Mouse (Mus musculus) kidney, postnatal 25 days (tissue): ENCODE measurements around the gene Ube2n.

Experiments
- DNase-seq, 2 experiments: peaks; one replicate each; pipeline ENCODE4 v3.0.0; 2021; ENCODE audit warnings: mixed read lengths in 2 of 2

Gene Ube2n

GRCm38 (mm10) chr10:95514656-95515292 lies at the start of gene Ube2n:
TSS of gene Ube2n (plus strand) at chr10:95515145.
- DNase-seq = peak; percentile 97 to 99

GRCm38 (mm10) chr10:95465485-95465896 lies 49.5 kb upstream of the Ube2n start:
- DNase-seq = no peak

GRCm38 (mm10) chr10:95468894-95469293 lies 46.1 kb upstream of the Ube2n start:
- DNase-seq = no peak

GRCm38 (mm10) chr10:95471186-95471585 lies 43.8 kb upstream of the Ube2n start:
- no peak for DNase-seq

- no peak for DNase-seq
Observed at GRCm38 (mm10) chr10:95471889-95472547, 42.9 kb upstream of the Ube2n start.

- peak; percentile 79 to 84 for DNase-seq
Observed at GRCm38 (mm10) chr10:95475923-95476322, 39.0 kb upstream of the Ube2n start.

GRCm38 (mm10) chr10:95477516-95477915 lies 37.4 kb upstream of the Ube2n start:
- no peak for DNase-seq

- peak; percentile 66 to 74 for DNase-seq
Observed at GRCm38 (mm10) chr10:95489653-95490052, 25.3 kb upstream of the Ube2n start.

- no peak for DNase-seq
Observed at GRCm38 (mm10) chr10:95494268-95494667, 20.7 kb upstream of the Ube2n start.

- DNase-seq = no peak
Observed at GRCm38 (mm10) chr10:95501033-95501432, 13.9 kb upstream of the Ube2n start.

GRCm38 (mm10) chr10:95501463-95502081 lies 13.4 kb upstream of the Ube2n start, which contains the start of gene Mrpl42:
TSS of gene Mrpl42 (minus strand) at chr10:95501940.
- peak; percentile 94 for DNase-seq

GRCm38 (mm10) chr10:95503443-95504235 lies 11.3 kb upstream of the Ube2n start:
- no peak for DNase-seq

- peak; percentile 39 to 45 for DNase-seq
Observed at GRCm38 (mm10) chr10:95504341-95504740, 10.6 kb upstream of the Ube2n start.

- DNase-seq = no peak
Observed at GRCm38 (mm10) chr10:95508126-95508525, 6.8 kb upstream of the Ube2n start.

- no peak for DNase-seq
Observed at GRCm38 (mm10) chr10:95508793-95509192, 6.2 kb upstream of the Ube2n start.

GRCm38 (mm10) chr10:95509263-95509662 lies 5.7 kb upstream of the Ube2n start:
- no peak for DNase-seq

- no peak for DNase-seq
Observed at GRCm38 (mm10) chr10:95512635-95513034, 2.3 kb upstream of the Ube2n start.

GRCm38 (mm10) chr10:95513768-95514556 lies 983 bp upstream of the Ube2n start:
- no peak for DNase-seq

- DNase-seq = peak; percentile 32 to 72
Observed at GRCm38 (mm10) chr10:95515293-95515931, 467 bp downstream of the Ube2n start.

GRCm38 (mm10) chr10:95517656-95518055 lies 2.7 kb downstream of the Ube2n start:
- DNase-seq = no peak

GRCm38 (mm10) chr10:95525037-95525675 lies 10.2 kb downstream of the Ube2n start:
- no peak for DNase-seq
